16 mouse cellular contexts compared by ENCODE assay signal in the genomic region with DNA sequence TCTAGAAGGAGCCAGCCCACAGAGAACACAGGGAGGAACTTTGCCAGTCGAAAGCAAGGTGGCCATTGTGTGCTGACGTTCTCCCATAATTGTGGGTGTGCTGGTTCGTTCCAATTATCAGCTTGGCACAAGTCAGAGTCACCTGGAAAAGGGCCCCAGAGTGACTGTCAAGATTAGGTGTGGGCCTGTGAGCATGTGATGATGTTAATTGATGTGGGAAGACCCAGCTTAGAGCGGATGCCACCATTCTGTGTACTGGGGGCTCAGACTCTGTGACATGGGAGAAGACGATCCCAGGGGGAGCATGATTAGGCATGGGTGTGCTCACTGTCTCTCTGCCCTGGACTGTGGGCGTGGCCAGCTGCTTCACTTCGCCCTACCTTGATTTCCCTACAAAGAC.
"Had no signal": no experiment of that assay in that cellular context is flagged by ENCODE, and none has a peak within 500 bp of the region (broad histone marks: within the 10 kb centered on the region; RNA-seq: fewer than 3 reads in every experiment).

No protein-coding gene starts in this region.

- H3K4me3 ChIP-seq: lung, embryonic 15.5 days; megakaryocyte, embryonic 14.5 days; midbrain, embryonic 13.5 days; midbrain, embryonic 15.5 days; neural tube, embryonic 12.5 days; stomach, embryonic 15.5 days had no signal

- H3K9me3 ChIP-seq: lung, embryonic 15.5 days; midbrain, embryonic 13.5 days; midbrain, embryonic 15.5 days; neural tube, embryonic 12.5 days; stomach, embryonic 15.5 days had no signal

- H3K4me2 ChIP-seq: lung, embryonic 15.5 days; midbrain, embryonic 11.5 days; midbrain, embryonic 13.5 days; midbrain, embryonic 15.5 days; neural tube, embryonic 12.5 days; stomach, embryonic 15.5 days had no signal

- H3K36me3 ChIP-seq: lung, embryonic 15.5 days; midbrain, embryonic 13.5 days; midbrain, embryonic 15.5 days; neural tube, embryonic 12.5 days; stomach, embryonic 15.5 days had no signal

- H3K27ac ChIP-seq: lung, embryonic 15.5 days; macrophage; midbrain, embryonic 13.5 days; midbrain, embryonic 15.5 days; neural tube, embryonic 12.5 days; stomach, embryonic 15.5 days; stomach, postnatal 0 days had no signal

- H3K4me1 ChIP-seq: lung, embryonic 15.5 days; megakaryocyte, embryonic 14.5 days; stomach, embryonic 15.5 days had no signal

- H3K27me3 ChIP-seq: lung, embryonic 15.5 days; megakaryocyte, embryonic 14.5 days; midbrain, embryonic 13.5 days; midbrain, embryonic 15.5 days; neural tube, embryonic 12.5 days; stomach, embryonic 15.5 days had no signal

- ATAC-seq: midbrain, embryonic 13.5 days; midbrain, embryonic 15.5 days had no signal

- DNase-seq: lung, adult 2 months; lung, postnatal 14 days; lung, postnatal 36 days; right cerebral cortex, postnatal 14 days; thymus, adult 2 months; thymus, postnatal 25 days; thymus, postnatal 4 days had no signal

- H3K9ac ChIP-seq: lung, embryonic 15.5 days; midbrain, embryonic 13.5 days; midbrain, embryonic 15.5 days; neural tube, embryonic 12.5 days; stomach, embryonic 15.5 days had no signal
